Mouse (Mus musculus) regulatory T cell (primary cell): Measurements from ENCODE around the gene Tsga13.

Source experiments
- in situ Hi-C: fragments of 300-600 bp; cut with MboI, MseI; formaldehyde crosslinking; loops from one replicate; pipeline ENCODE4 v1.15.1; 2025; ENCODE audit warnings: high pct_unique_total_duplicates

The Tsga13 gene

GRCm38 (mm10) chr6:30915473-30915872 lies at the start of gene Tsga13:
Gene Tsga13 (minus strand): TSS chr6:30915573.
- in situ Hi-C loops: no loop called here

- in situ Hi-C loops: no loop called here
Measured at GRCm38 (mm10) chr6:30958736-30959540, 43.6 kb upstream of the Tsga13 start, which contains the start of gene Klf14. Gene Klf14 (minus strand): TSS chr6:30959078.

DNA sequence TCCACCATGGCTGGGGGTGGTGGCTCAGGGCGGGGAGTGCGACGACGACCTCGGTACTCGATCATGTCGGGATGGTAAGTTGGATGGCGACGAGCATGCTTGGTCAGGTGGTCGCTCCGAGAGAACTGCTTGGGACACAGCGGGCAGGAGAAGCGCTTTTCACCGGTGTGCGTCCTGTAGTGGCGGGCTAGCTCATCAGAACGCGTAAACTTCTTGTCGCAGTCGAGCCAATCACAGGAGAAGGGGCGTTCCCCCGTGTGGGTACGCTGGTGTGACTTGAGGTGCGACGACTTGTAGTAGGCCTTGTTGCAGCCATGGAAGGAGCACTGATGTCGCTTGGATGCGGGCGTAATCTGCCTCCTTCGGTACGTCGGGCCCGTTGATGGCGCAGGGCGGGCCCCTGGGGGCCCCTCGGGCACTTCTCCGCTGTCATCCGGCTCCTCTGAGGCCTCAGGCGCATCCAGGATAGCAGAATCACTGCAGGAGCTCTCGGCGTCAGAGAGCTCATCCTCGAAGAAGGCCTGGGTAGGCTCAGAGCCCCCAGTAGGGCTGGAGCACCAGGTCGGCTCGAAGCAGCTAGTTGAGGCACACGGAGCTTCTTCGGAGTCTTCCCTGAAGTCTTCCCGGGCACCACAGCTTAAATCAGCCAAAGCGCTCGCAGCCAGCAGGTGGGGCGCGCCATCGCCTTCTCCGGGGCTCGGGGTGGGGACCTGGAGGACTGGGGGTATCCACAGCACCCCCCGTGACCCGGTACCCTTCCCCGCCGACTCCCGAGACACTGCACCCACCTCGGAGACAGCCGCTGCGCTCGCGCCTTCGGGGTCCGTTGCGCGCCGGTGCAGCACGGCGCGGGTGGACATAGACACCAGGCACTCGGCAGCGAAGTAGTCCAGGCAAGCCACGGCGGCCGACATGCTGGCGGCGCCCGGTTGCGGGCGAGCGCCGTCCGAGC lies 42.7 kb upstream of the Tsga13 start:
- in situ Hi-C loops: no loop called here

- in situ Hi-C loops: no loop called here
Measured at GRCm38 (mm10) chr6:30939264-30939663, 23.9 kb upstream of the Tsga13 start.

GRCm38 (mm10) chr6:30922821-30923220 lies 7.4 kb upstream of the Tsga13 start:
- in situ Hi-C loops: no loop called here

- in situ Hi-C loops: no loop called here
Measured at GRCm38 (mm10) chr6:30921826-30922225, 6.5 kb upstream of the Tsga13 start.

- in situ Hi-C loops: no loop called here
Measured at GRCm38 (mm10) chr6:30920834-30921675, 5.7 kb upstream of the Tsga13 start.

DNA sequence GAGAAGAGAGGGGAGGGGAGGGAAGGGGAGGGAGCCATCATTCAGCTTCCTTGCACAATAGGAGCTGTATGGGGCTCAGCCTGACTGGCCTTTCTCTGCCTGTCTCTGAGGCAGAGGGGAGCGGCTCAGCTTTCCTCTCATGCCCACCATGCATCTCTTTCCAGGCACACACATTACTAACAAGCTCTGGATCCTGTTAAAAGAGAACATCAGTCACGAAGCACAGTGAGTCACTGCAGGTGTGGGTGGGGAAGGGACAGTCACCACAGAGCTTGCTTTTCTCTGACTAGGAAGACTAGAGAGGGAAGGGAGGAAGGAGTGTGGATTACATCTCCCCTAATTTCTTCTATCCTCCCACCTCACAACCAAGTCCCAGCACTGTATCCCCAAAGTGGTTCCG lies 7.4 kb downstream of the Tsga13 start:
- in situ Hi-C loops: no loop called here

- in situ Hi-C loops: no loop called here
Measured at GRCm38 (mm10) chr6:30904911-30905310, 10.5 kb downstream of the Tsga13 start.

DNA sequence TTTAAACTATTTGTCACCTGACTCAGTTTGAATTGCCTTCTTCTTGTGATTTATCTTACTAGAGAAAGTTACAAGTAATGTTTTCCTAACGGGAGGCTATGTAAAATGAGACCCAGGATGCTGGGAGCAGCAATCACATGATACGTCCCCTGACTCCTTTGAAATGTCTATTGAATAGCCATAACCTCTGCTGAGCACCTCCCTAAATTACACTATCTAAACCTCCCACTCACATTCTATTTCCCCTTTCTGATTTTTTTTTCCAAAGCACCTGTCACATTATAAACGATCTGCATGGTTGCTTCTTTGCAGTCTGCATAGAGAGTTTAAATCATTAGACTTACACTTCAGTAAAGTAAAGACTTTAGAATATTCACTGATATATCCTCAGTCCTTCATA lies 11.3 kb downstream of the Tsga13 start:
- in situ Hi-C loops: no loop called here

DNA sequence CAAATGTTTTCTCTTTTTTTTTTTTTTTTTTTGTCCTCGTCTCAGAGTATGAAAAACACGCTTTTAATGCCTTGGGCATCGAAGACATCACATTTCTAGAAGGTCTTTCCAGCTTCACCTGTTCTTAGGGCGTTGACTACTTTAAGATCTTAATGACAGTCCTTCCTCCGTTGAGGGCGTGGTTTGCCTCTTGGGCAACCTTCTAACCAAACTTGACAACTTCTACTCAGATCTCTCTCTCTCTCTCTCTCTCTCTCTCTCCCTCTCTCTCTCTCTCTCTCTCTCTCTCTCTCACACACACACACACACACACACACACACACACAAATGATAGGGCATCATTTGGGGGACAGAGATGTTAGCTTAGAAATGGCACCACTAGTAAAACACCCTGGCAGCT lies 17.9 kb downstream of the Tsga13 start:
- in situ Hi-C loops: no loop called here

GRCm38 (mm10) chr6:30896986-30897327 lies 18.4 kb downstream of the Tsga13 start:
- in situ Hi-C loops: no loop called here

- in situ Hi-C loops: no loop called here
Measured at GRCm38 (mm10) chr6:30896195-30896985, 19.0 kb downstream of the Tsga13 start, which contains the start of gene Copg2. Gene Copg2 (minus strand): TSS chr6:30896794.

GRCm38 (mm10) chr6:30895819-30896194 lies 19.6 kb downstream of the Tsga13 start:
- in situ Hi-C loops: no loop called here

DNA sequence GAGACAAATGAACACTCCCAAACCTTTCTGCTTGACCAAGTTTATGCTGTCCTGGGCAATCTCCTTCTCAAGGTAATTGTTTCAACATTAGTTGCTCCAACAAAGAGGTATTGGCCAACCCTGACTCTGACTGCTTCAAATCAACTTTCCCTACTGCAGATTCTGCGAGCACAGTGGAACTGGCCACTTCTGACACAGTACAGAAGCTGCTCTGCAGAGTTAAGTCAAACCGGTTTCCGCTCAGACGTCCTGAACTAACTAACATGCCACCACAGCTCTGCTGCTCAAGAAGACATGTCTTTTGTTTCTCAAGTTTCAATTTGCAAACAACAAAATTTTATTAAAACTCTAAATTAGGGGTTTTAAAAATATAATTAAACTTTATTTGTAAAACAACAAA lies 22.3 kb downstream of the Tsga13 start:
- in situ Hi-C loops: no loop called here

GRCm38 (mm10) chr6:30891761-30892160 lies 23.6 kb downstream of the Tsga13 start:
- in situ Hi-C loops: no loop called here

- in situ Hi-C loops: loop anchor here (5.0 kb wide), 1 partner anchor 42 kb away; no protein-coding TSS in a partner anchor
Measured at GRCm38 (mm10) chr6:30884856-30885255, 30.5 kb downstream of the Tsga13 start.

DNA sequence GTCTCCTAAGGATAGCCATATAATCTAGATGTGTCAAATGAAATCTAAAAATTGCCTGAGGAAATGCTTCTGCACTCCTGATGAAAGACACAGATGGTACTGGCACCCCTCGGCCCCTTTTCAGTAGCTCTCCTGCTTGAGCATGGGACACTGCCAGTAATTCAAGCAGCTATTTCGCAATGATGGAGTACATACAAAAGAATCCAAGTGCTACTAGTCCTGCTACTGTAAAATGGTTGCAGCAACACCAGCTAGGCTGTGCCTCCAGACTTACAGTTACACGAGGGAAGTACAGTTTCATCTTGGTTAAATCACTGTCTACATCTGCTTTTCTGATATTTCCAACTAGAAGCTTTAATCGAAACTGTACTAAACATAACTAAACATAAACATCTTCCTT lies 31.9 kb downstream of the Tsga13 start:
- in situ Hi-C loops: no loop called here

GRCm38 (mm10) chr6:30876661-30877060 lies 38.7 kb downstream of the Tsga13 start:
- in situ Hi-C loops: loop anchor here (10.0 kb wide), 1 partner anchor 1512 kb away; no protein-coding TSS in a partner anchor

- in situ Hi-C loops: no loop called here
Measured at GRCm38 (mm10) chr6:30866501-30866900, 48.9 kb downstream of the Tsga13 start.
